Mouse (Mus musculus) limb, embryonic 14.5 days (tissue): Measurements from ENCODE around the gene Sgpp2. TPM values are rescaled to one million over a fixed set of nuclear protein-coding genes. Genes with fewer than 3 reads are reported as not detected.

Experiments used
- ATAC-seq: fragments of 200-750 bp; cut with Nextera tagmentation; 2 replicates; pipeline ENCODE4 v1.8.0; 2017; ENCODE audit warnings: low read depth, moderate number of reproducible peaks, moderate TSS enrichment; ENCODE audit not compliant: low FRiP score
- DNase-seq: peaks from one replicate; pipeline ENCODE4 v3.0.0-alpha.2; 2015; ENCODE audit warnings: low spot score
- H3K27ac ChIP-seq: fragments of 300-500 bp; sonication (generic); replicated peaks from 2 replicates; pipeline ENCODE4 v1.5.1; 2014; ENCODE audit warnings: low read depth, mild to moderate bottlenecking, low read length, moderate library complexity, mixed read lengths
- H3K27me3 ChIP-seq: fragments of 300-500 bp; sonication (generic); 2 replicates; pipeline ENCODE4 v1.6.1; 2014; ENCODE audit warnings: low read length, mixed read lengths; ENCODE audit not compliant: control insufficient read depth, insufficient read depth
- H3K36me3 ChIP-seq: fragments of 300-500 bp; sonication (generic); 2 replicates; pipeline ENCODE4 v1.6.1; 2014; ENCODE audit warnings: mild to moderate bottlenecking, low read length, moderate library complexity, mixed read lengths; ENCODE audit not compliant: control insufficient read depth, insufficient read depth
- H3K4me1 ChIP-seq: fragments of 300-500 bp; sonication (generic); 2 replicates; pipeline ENCODE4 v1.6.1; 2014; ENCODE audit warnings: antibody characterized with exemption, low read length, mixed read lengths; ENCODE audit not compliant: control insufficient read depth, insufficient read depth
- H3K4me2 ChIP-seq: fragments of 300-500 bp; sonication (generic); replicated peaks from 2 replicates; pipeline ENCODE4 v1.6.1; 2014; ENCODE audit warnings: low read depth, mild to moderate bottlenecking, low read length, moderate library complexity; ENCODE audit not compliant: severe bottlenecking
- H3K4me3 ChIP-seq: fragments of 300-500 bp; sonication (generic); replicated peaks from 2 replicates; pipeline ENCODE4 v1.5.1; 2014; ENCODE audit warnings: low read length
- H3K9ac ChIP-seq: fragments of 300-500 bp; sonication (generic); 2 replicates; pipeline ENCODE4 v1.6.1; 2014; ENCODE audit warnings: mild to moderate bottlenecking, low read depth, low read length, moderate library complexity; ENCODE audit not compliant: severe bottlenecking
- H3K9me3 ChIP-seq: fragments of 300-500 bp; sonication (generic); 2 replicates; pipeline ENCODE4 v1.6.1; 2016; ENCODE audit warnings: low read length; ENCODE audit not compliant: control insufficient read depth
- POLR2A ChIP-seq: fragments of 200-500 bp; IDR thresholded peaks from 2 replicates; pipeline ENCODE4 v1.8.0; 2012; ENCODE audit warnings: inconsistent platforms, mild to moderate bottlenecking, moderate library complexity, borderline replicate concordance; ENCODE audit not compliant: insufficient read depth, insufficient read length; ENCODE audit errors: extremely low read depth
- WGBS: fragments of 180-500 bp; shearing (Covaris S2); extraction: QIAGEN DNeasy Blood & Tissue Kit; methylation state at CpG from one replicate; pipeline ENCODE4 v1.1.7; 2014; 5-methylcytosine and 5-hydroxymethylcytosine counted together
- polyA plus RNA-seq, 2 experiments: library from polyadenylated mRNA; depleted of rRNA in 1 of 2; stranded (reverse) in 1 of 2; unstranded in 1 of 2; fragments of >200 nt; fragmentation: Nextera tagmentation in 1 of 2; extraction: Ambion mirVana in 1 of 2; gene quantifications; 2 replicates each; pipeline versions ENCODE4 v1.2.1 to v1.2.3; 2012 to 2014

Gene Sgpp2
- 0.69 and 0.85 TPM in 2 replicates for polyA plus RNA-seq (2012; rRNA removed)
- 0.55 and 1.1 TPM in 2 replicates for polyA plus RNA-seq (2014; fragmentation: Nextera tagmentation; extraction: Ambion mirVana)

DNA sequence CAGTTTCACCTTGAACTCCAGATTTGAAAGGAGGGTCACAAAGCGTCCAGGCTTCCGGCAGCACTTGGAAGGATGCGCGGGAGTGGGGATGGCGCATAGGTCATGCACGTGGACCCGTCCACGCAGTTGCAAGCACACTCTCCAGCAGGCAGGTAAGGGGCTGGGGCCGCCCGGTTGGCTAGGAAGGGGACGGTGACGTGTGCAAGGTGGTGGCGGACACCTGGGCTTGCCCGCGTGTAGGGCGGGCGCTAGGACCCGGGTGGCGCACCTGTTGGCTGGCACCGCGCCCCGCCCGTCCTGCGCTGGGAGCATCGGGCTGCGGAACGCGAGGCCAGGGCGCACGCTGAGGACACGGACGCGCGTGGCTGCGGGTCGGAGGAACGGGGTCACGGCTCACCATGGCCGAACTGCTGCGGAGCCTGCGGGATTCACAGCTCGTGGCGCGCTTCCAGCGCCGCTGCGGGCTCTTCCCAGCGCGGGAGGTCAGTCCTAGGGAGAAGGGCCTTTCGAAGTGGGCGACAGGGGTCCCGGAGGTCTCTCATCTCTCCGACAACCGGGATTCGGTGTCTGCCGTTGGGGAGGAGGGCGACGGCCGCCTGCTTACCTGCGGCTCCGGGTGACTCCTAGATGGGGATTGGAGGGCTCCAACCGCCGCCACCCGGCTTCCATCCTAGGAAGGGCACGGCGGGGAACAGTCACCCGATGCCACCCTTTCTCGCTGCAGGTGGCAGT lies at the start of gene Sgpp2:
Gene Sgpp2, plus strand, starts transcription at position 325 of the 732 bp plus-strand sequence.
- H3K27ac ChIP-seq: no peak within 1 kb of the TSS

GRCm38 (mm10) chr1:78267519-78267918 lies 42.6 kb upstream of the Sgpp2 start:
- no peak for TF ChIP-seq POLR2A
- no peaks in the 10 kb centered on the region for H3K36me3 ChIP-seq
- H3K4me1 ChIP-seq: no peaks in the 10 kb centered on the region
- H3K4me2 ChIP-seq: no peak overlapping the region
- no peaks in the 10 kb centered on the region for H3K9me3 ChIP-seq
- DNase-seq: no peak
- no peak for ATAC-seq
- no peak overlapping the region for H3K27ac ChIP-seq
- WGBS: 69% methylated on average over 5 of the region's 5 CpGs
- H3K27me3 ChIP-seq: no peaks in the 10 kb centered on the region
- no peak overlapping the region for H3K9ac ChIP-seq
- H3K4me3 ChIP-seq: no peak overlapping the region

More for the DNA sequence above, at the start of gene Sgpp2:
- Histone ChIP-seq H3K27me3 (peaks cover 22% of the 10 kb centered on the region), H3K36me3 (no peaks in the 10 kb centered on the region), H3K4me2 (peak within 1 kb of the TSS; percentile 98), H3K9me3 (no peaks in the 10 kb centered on the region), H3K9ac (peak within 1 kb of the TSS; percentile 46), H3K4me3 (peak within 1 kb of the TSS; percentile 51), H3K4me1 (peaks cover 15% of the 10 kb centered on the region)
- DNase-seq (no peak), ATAC-seq (no peak)
- WGBS: under 1% methylated on average over 52 of the region's 68 CpGs
- TF ChIP-seq POLR2A: no peak

DNA sequence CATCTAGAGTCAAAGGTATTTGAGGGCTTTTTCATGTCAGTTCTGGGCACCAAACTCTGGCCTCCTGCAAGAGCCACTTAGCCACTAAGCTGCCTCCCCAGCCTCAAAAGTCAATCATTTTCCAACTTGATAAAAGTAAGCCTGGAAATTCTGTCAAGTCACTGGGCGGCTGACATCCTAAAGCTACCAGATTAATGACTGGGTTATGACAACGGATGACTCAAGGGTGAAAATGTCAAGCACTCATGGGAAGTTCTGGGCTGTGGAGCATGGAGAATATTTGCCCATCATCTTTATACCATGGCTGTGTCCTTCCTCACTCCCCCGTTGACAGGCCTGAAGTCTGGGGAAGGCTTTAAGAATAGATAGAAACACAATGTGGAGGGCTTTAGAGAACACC lies 37.2 kb upstream of the Sgpp2 start:
- no peak for TF ChIP-seq POLR2A
- H3K27ac ChIP-seq: no peak overlapping the region
- H3K27me3 ChIP-seq: no peaks in the 10 kb centered on the region
- no peak overlapping the region for H3K4me3 ChIP-seq
- DNase-seq (no peak), ATAC-seq (no peak)
- no peak overlapping the region for H3K4me2 ChIP-seq
- H3K9me3 ChIP-seq: no peaks in the 10 kb centered on the region
- no peaks in the 10 kb centered on the region for H3K36me3 ChIP-seq
- 77% methylated on average over 3 of the region's 3 CpGs for WGBS
- no peak overlapping the region for H3K9ac ChIP-seq
- no peaks in the 10 kb centered on the region for H3K4me1 ChIP-seq

- Histone ChIP-seq H3K4me1 (no peaks in the 10 kb centered on the region), H3K27me3 (no peaks in the 10 kb centered on the region), H3K4me2 (no peak overlapping the region), H3K4me3 (no peak overlapping the region), H3K9me3 (no peaks in the 10 kb centered on the region), H3K36me3 (no peaks in the 10 kb centered on the region), H3K9ac (no peak overlapping the region), H3K27ac (no peak overlapping the region)
- ATAC-seq (no peak), DNase-seq (no peak)
- TF ChIP-seq POLR2A: no peak
- WGBS: 26% methylated on average over 3 of the region's 3 CpGs
These were observed 31.0 kb upstream of the Sgpp2 start for GRCm38 (mm10) chr1:78279128-78279527.

DNA sequence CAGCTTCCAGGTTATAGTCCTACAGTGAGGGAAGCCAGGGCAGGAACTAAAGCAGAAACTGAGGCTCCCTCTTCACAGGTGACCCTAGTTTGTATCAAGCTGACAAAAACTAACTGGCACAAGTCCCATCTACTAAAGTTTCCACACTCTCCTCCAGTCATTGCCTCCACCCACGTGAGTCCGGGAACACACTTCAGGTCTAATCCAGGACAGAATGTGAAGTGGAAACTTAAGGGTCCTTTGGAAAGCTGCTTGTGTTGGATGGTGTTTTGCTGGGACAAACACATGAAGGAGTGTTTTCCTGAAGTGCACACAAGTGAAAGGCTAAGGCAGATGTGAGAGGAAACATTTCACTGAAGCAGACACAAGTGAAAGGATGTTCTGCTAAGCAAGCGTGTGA lies 17.7 kb upstream of the Sgpp2 start:
- H3K4me3 ChIP-seq: no peak overlapping the region
- DNase-seq (no peak), ATAC-seq (no peak)
- TF ChIP-seq POLR2A: no peak
- no peaks in the 10 kb centered on the region for H3K27me3 ChIP-seq
- 84% methylated on average over 3 of the region's 3 CpGs for WGBS
- H3K4me1 ChIP-seq: no peaks in the 10 kb centered on the region
- H3K9ac ChIP-seq: no peak overlapping the region
- no peaks in the 10 kb centered on the region for H3K9me3 ChIP-seq
- H3K4me2 ChIP-seq: no peak overlapping the region
- no peaks in the 10 kb centered on the region for H3K36me3 ChIP-seq
- no peak overlapping the region for H3K27ac ChIP-seq
